Mouse (Mus musculus): ENCODE measurements at regions not wholly inside any gene's neighbourhood (a gene's known extent, or its start where the extent isn't known, plus 50 kb on each side); places are given as distances from the start of the nearest gene placed in this dataset.
A peak's percentile ranks its signal among the peaks of the same experiment; 100 is the strongest.
"Not testable (repeated sequence)": the region's sequence is repeated elsewhere in the genome, so short reads cannot be mapped to it uniquely, and the experiment has no call there.

DNA sequence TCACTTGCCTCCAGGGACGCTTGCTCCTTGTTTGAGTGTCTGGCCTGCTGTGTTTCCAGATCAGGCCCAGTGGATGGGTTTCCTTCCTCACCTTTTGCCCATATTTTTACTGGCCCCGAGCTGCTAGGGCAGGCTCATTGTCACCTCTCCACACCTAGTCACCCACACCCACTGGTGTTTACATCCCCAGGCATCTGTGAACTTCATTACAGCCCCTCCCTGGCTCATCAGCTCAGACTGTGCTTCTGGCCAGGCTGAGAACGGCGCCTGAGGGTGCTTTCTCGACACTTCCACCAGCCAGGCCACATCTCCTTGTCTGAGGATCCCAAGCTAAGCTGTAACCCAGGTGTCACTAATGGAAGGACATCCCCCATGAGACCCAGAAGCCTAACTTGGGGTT lies 129.8 kb upstream of the Klf4 start:
- DNase-seq = no peak

DNA sequence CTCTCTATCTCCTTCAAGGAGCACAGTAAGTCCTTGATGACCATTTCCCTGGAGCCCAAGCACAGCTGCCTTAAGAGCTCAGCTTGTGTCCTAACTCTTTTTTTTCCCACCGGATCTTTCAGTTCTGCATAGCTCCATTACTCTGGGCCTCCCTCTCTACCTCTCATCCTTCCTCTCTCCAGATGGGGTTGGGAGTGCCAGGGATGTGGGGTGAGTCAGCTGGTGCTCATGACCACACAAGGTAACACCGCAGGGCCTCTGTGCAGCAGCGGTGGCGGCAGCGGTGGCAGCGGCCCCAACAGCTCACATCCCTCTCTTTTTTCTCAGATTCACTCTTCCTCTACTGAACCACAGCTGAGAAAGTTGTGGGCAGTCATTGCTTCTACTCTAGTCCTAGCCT lies 126.6 kb upstream of the Klf4 start:
- DNase-seq = no peak

DNA sequence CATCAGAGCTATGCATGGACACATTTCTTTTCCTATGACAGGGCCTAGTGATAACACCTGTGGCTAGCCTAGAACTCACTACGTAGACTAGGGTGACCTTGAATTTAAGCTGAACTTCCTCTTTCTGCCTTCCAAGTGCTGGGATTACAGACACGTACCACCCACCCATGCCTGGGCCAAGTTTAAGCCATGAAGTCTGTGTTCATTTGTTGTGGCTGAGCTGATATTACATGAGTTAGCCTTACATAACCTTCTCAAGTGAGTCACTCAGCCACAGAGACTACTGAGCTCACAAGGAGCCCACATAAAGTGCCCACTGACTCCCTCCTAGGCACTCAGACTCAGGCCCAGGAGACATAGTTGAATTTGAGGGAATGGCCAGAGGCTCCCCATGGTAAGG lies 123.1 kb upstream of the Klf4 start:
- no peak for DNase-seq

DNA sequence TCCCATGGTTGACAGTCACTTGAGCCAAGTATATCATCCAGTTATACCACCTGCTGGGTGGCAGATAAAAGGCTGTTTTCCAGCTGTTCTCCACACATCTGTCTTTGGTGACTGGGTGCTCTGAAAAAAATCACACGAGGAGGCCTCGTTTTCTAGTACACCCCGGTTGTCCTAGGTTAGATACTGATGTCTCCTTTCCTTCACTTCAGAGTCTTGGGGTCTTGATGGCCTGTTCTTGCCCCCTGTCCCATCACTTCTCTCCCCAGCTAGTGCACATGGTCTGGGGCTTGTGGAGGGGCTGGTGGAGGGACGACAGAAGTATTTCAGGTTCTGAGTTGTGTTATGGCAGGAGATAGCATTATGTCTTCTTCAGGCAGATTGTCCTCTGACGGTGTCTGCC lies 120.4 kb upstream of the Klf4 start:
- no peak for DNase-seq

DNA sequence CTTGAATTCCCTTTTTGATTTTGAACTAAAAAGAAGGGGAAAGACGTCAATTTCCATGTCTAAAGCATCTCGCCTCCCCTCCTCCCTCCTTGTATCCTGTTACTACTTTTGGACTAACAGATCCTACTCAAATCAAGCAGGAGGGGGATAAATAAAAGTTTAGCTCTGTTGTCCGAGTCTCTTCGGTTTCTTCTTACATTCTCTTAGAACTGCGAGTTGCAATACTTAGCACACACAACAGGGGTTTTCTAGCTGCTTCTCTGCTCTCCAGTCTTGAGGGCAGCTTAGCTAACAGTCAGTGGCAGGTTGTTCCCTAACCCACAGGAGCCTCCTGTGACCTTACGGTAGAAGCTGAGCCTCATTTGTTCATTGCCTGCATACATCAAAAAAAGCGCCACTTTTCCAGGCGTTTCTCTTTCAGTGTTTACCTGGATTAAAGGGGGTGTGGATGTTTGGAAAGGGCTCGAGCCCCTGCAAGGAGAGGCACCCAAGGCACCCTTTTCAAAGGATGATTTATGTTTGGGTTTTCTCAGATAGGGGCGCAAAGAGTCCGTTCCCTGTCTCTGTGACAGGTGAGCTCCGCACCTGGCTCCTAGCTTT lies 119.6 kb upstream of the Klf4 start:
- DNase-seq = peak; percentile 35

DNA sequence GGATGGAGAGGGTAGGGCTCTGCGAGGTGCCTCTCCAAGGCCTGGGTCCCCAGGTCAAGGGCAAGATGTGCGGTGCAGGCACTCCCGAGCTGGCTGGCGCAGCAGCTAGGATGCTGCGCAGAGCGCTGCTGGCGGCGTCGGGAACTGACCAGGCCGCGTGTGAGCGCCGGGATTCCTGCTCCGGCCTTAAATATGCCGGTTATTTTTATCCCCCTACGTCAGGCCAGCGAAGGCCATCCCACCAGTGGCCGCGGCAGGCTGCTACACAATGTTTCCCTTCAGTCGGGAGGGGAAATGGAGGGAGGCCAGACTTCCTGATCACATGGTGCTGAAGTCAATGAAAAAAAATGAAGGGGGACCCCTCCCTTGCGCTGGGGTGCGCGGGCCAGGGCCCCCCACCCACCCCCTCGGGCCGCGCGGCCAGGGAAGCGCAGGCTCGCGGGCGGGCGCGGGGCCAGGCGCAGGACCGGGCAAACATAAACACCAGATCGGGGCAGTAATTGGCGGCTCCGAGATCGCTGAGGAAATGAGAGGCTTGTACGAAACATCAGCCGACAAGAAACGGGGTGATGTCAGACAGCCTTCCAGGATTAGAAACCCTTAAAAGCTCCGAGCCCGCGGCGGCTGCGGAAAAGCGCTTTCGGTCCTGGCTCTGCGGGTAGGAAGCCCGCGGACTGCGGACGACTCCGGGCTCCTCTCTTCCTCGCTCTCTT lies 118.9 kb upstream of the Klf4 start:
- DNase-seq = peak; percentile 86

DNA sequence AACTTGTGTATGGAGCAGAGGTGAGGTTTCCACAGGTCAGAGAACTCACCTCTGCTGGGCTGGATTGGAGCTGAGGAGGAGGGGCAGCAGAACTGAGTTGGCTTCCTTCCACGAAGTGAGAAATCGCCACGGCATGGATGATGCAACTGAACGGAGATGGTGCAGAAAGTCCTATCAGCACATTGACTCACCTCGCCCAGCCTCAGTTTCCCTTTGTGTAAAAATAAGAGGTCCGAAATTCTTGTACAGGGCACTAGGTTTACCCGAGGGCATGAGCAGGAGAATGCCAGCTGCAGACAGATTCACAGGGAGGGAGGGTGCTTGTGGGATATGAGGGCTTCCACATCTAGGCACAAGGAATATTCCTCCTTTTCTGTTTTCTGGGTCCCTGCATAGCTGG lies 117.9 kb upstream of the Klf4 start:
- DNase-seq = no peak

DNA sequence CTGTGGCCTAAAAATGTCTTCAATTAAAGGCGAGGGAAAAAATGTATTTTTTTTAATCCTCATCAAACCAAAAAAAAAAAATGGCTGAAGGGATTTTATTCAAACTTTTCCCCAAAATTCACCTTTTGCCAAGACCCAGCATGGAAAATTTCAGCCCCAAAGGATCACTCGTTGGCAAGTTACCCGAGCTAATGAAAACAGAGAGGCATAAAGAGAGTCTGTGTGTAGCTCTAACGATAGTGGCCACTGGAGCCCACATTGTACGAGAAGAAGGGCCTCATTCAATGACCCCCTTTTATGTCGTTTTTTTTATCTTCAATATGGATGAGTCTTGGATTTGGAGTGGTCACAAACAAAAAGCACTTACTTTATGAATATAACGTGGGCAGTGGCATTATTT lies 116.1 kb upstream of the Klf4 start:
- DNase-seq = no peak

DNA sequence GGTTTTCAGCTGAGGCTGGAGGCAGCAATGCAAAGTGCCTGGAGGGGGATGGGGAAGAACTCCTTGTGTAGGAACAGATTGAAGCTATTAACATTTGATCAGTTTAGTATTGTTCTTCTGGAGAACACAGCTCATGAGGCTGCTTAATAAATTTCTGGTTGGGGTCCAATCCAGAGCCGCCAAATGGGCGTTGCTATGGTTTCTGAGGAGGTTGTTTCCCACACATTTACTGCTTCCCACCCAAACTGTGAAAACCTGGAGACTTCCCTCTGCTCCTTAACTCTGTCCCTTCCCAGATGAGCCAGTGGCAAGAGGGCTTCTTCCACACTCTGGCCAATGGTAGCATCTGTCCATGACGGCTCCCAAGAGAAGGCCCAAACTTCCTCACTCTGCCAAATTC lies 113.2 kb upstream of the Klf4 start:
- no peak for DNase-seq

DNA sequence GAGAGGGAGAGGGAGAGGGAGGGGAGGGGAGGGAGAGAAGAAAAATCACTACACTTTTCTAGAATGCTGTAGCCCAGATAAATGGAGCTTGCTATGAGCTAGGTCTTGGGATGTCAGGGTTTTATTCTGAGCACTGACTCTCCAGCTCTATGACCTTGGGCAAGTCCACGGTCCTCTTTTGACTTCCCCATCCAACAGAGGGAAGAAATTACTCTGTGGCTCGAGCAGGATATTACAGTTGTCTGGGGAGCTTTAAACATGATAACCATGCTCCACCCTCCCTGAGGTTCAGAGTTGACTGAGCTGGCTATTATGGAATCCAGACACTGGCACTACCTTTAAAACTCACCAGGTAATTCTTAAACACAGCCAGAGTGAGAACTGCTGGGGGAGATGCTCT lies 112.6 kb upstream of the Klf4 start:
- DNase-seq = no peak

DNA sequence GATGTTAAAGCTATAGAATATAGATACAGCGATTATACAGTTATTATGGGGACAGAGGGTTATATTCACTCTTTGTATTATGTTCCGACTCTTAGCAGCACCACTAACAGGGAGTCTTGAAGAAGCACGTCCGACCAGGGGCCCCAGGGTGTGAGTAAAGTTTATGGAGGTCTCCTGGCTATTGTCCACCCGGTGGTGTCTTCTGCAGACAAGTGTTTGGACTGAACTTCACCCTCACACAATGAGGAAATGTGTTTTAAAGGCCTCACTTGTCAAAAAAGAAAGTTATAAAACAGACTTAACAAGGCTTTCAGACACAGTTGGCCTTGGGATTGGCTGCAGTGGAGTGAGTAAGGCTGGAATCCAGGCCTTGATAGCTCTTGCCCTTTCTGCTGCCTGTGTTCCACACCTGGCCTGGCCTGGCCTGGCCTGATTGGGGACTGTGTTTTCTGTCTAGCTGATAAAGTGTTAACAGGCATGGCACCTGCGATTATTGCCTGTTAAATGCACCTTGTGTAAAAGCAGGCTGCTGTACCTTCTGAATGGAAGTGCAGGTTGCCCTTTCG lies 102.8 kb upstream of the Klf4 start:
- DNase-seq = no peak

DNA sequence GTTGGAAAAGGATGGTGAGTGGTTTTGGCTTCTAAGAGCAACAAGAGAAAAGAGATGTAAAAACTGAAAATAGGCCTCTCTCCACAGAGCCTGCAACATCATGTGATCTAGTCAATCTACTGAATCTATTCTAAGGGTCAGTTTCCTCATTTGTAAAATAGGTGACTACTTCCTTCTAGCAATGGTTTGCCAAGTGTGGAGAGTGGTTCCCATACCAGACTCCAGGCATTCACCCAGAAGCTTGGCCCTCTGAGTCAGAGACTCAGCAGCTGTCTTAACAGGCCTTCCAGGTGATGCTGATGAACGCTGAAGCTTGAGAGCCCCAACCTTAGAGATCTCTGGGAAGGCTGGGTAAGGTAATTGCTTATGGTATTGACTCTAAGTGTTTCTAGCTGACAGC lies 98.9 kb upstream of the Klf4 start:
- no peak for DNase-seq

DNA sequence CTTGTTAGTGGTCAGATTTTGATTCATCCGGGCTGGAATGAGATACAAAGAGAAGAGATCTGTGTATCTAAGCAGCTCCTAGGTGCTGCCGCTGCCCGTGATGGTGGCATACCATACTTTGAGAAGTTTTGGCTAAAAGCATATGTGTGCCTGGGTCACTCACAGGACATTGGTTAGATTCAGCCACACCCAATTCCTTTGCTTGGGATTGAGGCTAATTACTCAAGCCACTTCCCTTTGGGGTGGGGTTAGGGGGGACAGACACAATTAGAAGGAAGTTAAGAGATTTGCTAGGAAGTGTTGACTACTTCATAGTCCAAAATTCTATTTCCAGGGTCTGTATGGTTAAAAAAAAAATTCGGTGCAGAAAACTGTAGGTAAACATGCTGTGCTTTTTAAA lies 97.9 kb upstream of the Klf4 start:
- not testable (repeated sequence) for DNase-seq

DNA sequence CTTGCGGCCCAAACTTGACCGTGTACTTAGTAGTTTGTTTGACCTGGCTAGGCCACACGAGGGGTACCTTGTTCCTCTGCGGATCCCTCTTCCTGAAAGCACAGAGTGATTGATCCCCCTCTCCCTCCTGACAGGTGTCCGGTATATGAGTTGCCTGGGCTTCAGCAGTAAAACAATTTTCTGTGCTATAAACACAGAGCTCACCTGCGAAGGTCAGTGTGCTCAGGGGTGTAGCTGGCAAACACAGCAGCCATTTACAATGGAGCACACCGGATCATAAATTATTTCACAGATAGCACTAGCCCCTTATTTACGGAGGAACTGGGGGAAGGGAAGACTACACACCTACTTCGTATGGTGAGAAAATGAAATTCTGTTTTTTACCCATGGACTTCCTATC lies 92.5 kb upstream of the Klf4 start:
- DNase-seq = no peak

DNA sequence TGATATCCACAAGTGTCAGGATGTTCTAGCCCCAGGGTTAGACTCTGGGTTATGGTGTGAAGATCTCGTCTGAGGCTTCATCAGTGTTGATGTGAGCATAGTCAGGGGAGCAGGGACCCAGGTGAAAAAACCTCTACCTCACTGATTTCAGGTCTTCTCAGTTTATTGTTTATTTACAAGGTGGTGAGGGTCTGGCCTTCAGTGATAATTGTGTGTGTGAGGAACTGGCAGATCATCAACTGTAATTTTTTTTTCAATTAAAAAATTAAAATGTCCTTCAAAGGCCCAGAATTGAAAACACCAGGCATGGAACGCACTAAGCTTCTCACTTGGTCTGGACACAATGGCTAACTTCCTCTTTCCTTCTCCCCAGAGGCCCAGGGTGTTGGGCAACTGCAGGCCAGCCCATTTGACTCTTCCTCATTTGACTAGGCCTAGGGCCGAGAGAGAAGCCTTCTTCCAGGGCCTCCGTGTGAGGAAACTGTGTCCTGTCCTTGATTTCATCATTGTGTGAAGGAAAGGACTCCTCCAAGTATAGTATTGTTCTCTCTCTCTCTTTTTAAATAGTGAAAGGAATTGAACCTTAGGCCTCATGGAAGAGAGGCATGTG lies 91.0 kb upstream of the Klf4 start:
- DNase-seq = peak; percentile 19

DNA sequence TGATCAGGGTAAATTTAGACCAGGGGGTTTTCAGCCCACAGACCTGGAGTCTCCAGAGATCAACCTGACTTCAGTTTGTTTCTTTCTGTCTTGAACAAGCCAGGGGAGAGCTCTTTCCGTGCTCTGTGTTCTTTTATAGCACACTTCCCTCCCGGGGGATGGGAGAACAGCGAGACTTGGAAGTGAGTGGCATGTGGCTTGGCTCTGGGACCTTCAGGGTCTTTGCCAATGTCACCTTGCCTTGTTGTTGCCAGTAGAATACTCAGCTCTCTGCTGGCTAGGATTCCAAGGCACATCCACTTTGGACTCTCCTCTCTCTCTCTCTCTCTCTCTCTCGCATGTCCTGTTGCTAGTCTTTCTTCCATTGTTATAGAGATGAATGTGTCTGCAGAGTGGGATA lies 90.4 kb upstream of the Klf4 start:
- no peak for DNase-seq

DNA sequence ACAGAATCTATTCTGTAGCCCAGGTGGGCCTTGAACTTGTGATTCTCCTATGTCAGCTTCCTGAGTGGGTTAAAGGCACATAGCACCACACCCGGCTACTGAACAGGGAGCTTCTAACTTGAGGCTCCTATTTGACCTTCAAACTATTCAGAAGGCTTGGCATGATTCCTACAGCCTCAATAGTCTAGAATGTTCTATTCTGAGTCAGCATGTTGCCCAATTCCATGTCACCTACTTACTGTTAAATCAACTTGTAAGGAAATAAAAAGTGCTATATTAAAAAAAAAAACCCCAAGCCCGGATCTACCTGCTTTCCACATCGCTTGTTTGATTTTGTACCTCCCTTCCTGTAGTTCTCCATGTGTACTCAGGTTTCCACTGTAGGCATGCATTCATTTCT lies 87.6 kb upstream of the Klf4 start:
- DNase-seq = no peak

DNA sequence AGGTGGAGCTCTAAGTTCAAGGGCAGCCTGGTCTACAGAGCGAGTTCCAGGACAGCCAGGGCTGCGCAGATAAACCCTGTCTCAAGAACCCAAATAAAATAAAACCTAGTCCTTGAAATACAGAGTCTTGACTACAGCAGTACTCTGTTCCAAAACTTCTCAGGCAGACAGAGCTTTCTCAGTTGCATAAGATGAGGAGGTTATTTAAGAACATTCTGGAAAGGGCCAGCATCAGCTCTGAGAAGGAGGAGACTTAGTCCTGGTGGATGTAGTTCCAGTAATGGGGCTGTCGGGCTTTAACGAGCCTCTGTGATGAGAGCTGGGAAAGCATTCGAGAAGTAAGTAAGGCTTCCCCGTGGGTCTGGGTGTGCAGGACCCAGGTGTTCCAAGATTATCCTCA lies 83.5 kb upstream of the Klf4 start:
- DNase-seq = no peak

DNA sequence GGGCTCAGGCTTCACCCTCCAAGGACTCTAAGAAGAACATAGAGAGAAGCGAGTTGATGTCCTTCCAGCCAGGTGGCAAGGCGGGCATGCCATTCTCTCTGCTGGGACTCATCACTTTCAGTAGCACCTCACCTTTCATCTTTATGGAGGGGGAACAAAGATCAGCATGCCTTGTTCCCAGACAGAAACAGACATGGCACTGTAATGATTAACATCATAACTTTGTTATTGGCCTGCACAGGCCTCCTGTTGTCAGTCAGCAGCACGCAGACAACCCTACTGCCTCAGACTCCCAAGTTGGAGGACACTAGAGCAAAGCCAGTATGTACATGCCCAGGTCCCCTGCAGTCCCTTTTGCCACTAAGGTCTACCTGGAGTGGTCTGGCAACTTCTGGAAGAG lies 81.3 kb upstream of the Klf4 start:
- DNase-seq = peak; percentile 60

DNA sequence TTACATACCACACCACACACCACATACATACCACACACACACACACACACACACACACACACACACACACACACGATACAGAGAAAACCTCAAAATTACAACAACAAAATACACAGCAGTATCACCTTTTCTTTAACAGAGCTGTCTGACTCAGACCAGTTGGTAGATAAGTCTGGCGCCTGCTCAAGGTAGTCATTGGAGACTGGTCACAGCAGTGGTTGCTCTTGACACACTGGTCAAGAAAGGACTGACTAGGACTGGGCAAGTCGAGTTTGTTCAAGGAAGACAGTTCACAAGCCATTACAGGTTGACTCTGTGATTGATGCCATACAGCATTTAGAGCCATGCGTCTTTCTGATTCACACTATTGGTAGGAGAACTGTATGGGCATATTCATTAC lies 78.7 kb upstream of the Klf4 start:
- no peak for DNase-seq

DNA sequence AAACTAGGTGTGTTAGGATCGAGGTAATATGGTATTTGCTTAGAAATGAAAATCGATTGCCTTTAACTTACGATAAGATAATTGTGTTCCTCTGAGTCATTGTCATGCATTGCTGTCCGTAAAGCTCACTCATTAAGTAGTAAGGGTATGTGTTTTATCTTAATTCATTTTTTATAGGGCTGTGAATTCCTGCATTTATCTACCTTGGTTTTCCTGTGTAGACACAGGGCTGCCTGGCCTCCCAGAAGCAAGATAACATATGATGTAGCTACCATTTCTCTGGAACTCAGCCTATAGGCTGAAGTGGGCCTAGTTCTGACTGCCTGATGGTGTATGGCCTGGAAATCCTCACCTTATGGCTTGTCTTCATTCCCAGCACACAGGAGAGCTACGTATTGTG lies 76.9 kb upstream of the Klf4 start:
- DNase-seq = no peak

DNA sequence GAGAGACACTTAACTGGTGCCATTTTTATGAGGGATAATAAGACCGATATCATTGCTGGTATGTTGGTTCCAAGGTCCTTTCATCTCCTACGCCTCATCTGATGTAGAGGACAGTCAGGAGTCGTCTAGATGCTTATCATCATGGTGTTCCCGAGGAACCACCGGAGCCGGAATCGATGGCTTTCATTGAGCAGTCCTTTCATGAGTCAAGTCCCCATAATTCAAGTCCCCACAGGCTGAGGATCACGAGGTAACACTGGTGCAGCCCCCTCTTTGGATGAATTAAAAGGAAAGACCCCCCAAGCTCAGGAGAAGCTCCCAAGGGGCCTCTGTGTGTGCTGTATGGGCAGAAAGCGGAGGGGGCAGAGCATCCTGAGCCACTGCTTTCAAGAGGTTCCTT lies 73.3 kb upstream of the Klf4 start:
- DNase-seq = no peak

DNA sequence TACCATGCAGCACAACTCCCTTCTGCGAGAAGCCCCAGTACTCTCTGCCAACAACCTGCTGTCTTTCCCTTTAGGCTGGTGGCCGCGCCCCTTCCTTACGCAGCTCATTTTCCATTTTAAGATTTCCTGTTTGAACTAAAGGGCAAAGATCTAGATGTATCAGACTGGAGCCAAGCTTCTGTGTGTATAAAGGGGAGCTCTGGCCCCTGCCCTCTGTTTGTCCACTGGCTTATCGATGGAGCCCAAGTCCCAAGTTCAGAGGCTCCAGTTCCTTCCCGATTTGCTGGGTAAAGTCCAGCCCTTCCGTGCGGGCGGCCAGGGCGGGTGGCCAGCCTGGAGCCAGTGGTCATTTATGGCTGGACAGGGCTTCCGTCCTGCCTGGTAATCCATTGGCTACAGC lies 72.6 kb upstream of the Klf4 start:
- DNase-seq = peak; percentile 76

DNA sequence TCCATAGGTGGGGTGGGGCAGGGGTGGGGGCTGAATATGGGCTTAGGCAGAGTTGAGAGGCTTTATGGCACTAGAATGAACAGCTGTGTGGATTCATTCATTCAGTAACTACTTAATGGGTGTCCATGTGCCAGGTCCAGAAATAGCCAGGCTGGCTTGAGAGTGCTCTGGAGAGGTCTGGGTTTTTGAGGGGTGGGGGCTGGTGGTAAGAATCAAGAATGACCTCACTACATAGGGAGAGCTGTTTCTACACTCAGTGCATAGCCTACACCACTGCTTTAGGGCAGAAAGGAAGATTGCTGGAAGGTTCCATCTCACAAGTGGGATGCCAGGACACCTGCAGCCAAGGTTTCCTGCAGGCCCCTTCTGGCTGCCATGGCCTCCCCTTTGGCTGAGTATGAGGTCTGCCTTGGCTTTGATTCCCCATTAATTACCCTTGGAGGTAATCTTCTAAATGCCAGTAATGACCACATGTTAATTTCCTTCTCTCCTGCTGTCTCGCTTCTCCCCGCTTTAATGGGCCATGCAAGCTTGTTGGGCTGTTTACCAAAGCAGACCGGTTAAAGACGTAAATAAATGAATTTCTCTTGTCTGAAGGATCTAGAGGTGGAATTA lies 71.7 kb upstream of the Klf4 start:
- no peak for DNase-seq
